Mouse (Mus musculus) liver, embryonic 16.5 days (tissue): ENCODE results near the gene Dnah9. TPM values are rescaled to one million over a fixed set of nuclear protein-coding genes. Genes with fewer than 3 reads are reported as not detected.

Experiments used
- ATAC-seq: fragments of 200-750 bp; cut with Nextera tagmentation; 2 replicates; pipeline ENCODE4 v1.8.0; 2017; ENCODE audit warnings: low read depth, mild to moderate bottlenecking, moderate number of reproducible peaks, moderate library complexity
- H3K27ac ChIP-seq: fragments of 300-500 bp; sonication (generic); 2 replicates; pipeline ENCODE4 v1.5.1; 2014; ENCODE audit warnings: mild to moderate bottlenecking, low read length
- H3K27me3 ChIP-seq: fragments of 300-500 bp; sonication (generic); 2 replicates; pipeline ENCODE4 v1.6.1; 2014; ENCODE audit warnings: low read depth, low read length, mixed read lengths; ENCODE audit not compliant: control insufficient read depth, insufficient read depth
- H3K36me3 ChIP-seq: fragments of 300-500 bp; sonication (generic); 2 replicates; pipeline ENCODE4 v1.6.1; 2014; ENCODE audit warnings: mild to moderate bottlenecking; ENCODE audit not compliant: control insufficient read depth, insufficient read depth
- H3K4me1 ChIP-seq: fragments of 300-500 bp; sonication (generic); 2 replicates; pipeline ENCODE4 v1.6.1; 2014; ENCODE audit warnings: low read depth, low read length, mixed read lengths; ENCODE audit not compliant: control insufficient read depth
- H3K4me2 ChIP-seq: fragments of 300-500 bp; sonication (generic); 2 replicates; pipeline ENCODE4 v1.6.1; 2014; ENCODE audit warnings: low read depth, low read length, mixed read lengths
- H3K4me3 ChIP-seq: fragments of 300-500 bp; sonication (generic); 2 replicates; pipeline ENCODE4 v1.5.1; 2014; ENCODE audit warnings: low read depth, mild to moderate bottlenecking, low read length
- H3K9ac ChIP-seq: fragments of 300-500 bp; sonication (generic); 2 replicates; pipeline ENCODE4 v1.6.1; 2014; ENCODE audit warnings: low read depth, low read length
- H3K9me3 ChIP-seq: fragments of 300-500 bp; sonication (generic); replicated peaks from 2 replicates; pipeline ENCODE4 v1.6.1; 2016; ENCODE audit warnings: low read length; ENCODE audit not compliant: control insufficient read depth
- WGBS: fragments of 180-500 bp; shearing (Covaris S2); extraction: QIAGEN DNeasy Blood & Tissue Kit; methylation state at CpG from one replicate; pipeline ENCODE4 v1.1.7; 2014; ENCODE audit not compliant: insufficient replicate concordance; 5-methylcytosine and 5-hydroxymethylcytosine counted together
- polyA plus RNA-seq: library from polyadenylated mRNA; unstranded; fragments of >200 nt; fragmentation: Nextera tagmentation; extraction: Ambion mirVana; gene quantifications from 2 replicates; pipeline ENCODE4 v1.2.1, GENCODE M21; 2015

Dnah9 gene
- 0.01 TPM in 1 of 2 replicates, not detected in the other for polyA plus RNA-seq

DNA sequence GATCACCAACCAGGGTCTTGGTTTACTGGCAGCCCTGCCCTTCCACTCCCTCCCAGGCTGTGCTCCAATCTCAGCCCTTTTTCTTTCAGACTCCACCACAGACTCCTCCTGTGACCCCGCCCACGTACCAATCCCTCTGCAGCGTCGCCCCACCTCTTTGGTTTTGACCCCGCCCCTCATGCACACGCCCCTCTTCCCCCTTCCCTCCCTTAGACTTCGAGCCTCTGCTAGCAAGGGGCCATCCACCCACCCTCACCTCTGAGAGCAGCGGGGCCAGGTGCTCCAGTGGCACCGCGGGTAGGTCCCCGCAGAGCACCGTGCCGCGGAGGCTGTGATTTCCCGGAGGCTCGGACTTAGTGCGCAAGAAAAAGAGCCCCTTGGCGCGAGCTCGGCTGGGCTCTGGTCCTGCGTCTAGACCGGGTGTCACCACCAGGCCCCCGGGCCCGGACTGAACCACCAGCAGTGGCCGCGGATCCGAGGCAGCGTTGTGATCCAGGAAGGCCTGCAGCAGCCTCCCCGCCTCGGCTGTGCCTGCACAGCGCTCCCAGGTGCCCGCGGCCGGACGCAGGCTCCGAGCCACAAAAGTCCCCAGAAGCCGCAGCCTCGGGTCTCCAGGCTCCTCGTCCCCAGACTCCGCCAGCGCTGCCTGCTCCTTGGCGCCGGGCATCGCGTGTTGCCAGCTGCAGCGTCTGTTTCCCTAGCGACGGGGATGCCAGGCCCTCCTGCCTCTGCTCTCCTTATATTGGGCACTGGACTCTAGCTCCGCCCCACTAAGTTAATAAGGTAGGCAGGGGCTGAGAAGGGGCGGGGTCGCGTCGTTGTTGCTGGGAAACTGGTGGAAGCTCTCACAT lies at the start of gene Dnah9:
TSS of gene Dnah9 (minus strand) at position 751 of the 851 bp plus-strand sequence.
- Histone ChIP-seq H3K36me3 (no peaks in the 10 kb centered on the region), H3K9me3 (no peaks in the 10 kb centered on the region), H3K4me2 (peak within 1 kb of the TSS; percentile 60), H3K9ac (no peak within 1 kb of the TSS), H3K27me3 (peaks cover 6% of the 10 kb centered on the region; the same call in 1 of the 2 replicates), H3K27ac (no peak within 1 kb of the TSS), H3K4me3 (peak within 1 kb of the TSS; percentile 43), H3K4me1 (no peaks in the 10 kb centered on the region)
- ATAC-seq: peak; percentile 53
- under 1% methylated on average over 51 of the region's 53 CpGs for WGBS

DNA sequence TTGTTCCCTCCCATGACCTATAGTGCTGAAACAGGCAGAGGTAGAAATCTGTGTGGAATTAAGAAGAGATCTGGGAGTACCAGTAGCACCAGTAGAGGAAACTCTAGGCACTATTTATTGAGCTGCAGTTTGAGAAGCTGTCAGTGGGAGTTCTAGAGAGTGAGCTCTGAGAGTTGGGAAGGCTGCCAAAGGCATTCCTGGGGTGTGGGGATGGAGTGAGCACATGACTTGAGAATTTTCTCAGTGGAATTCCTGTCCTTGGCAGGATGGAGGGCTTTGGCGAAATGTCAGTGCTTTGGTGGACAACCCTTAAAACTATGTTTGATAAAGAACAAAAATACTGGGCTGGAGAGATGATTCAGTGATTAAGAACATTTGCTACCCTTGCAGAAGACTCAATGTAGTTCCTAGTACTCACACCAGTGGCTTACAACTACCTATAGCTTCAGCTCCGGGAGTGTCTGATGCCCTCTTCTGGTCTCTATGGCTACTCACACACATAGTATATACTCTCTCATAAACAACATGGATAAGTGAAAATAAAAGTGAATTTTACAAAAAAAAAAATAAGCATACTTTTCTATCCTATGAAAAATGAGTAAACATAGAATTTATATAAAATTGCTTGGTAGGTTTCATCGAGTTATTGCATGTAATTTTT lies 20.4 kb upstream of the Dnah9 start:
- Histone ChIP-seq H3K27ac (no peak overlapping the region), H3K36me3 (no peaks in the 10 kb centered on the region), H3K4me2 (no peak overlapping the region), H3K9ac (no peak overlapping the region), H3K9me3 (no peaks in the 10 kb centered on the region; the same call in 1 of the 2 replicates), H3K27me3 (no peaks in the 10 kb centered on the region), H3K4me1 (no peaks in the 10 kb centered on the region), H3K4me3 (no peak overlapping the region)
- no peak for ATAC-seq
- WGBS: 55% methylated on average over 3 of the region's 3 CpGs

DNA sequence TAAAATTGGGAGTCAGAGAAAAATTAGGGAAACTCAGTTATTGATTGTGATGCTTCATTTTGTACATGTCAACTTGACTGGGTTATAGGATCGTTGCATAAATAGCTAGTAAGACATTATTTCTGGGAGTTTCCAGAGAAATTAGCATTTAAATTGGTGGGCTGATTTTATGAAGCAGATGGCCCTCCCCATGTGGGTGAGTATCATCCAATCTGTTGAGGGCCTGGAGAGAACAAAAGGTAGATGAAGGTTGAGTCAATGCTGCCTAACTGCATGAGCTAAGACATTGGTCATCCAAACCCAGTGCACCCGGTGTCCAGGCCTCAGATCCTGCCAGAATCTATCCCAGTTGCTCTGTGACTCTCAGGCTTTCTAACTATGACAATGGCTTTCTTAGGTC lies 19.8 kb upstream of the Dnah9 start:
- ATAC-seq: no peak
- 60% methylated on average over 2 of the region's 2 CpGs for WGBS

DNA sequence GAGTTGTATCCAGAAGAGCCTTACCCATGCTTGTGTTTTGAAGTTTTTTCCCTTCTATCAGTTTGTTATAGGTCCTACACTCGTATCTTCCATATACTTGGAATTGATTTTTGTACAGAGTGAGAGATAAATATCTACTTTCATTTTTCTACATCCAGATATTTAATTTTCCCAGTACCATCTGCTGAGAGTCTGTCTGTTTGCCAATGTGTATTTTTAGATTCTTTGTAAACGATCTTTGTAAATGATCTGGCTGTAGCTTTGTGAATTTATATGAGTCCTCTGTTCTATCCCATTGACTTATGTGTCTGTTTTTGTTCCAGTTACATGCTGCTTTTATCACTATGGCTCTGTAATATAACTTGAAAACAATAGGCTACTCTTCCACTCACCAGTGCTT lies 9.4 kb upstream of the Dnah9 start:
- H3K9ac ChIP-seq: no peak overlapping the region
- no peaks in the 10 kb centered on the region for H3K9me3 ChIP-seq
- no peaks in the 10 kb centered on the region for H3K27me3 ChIP-seq
- no peak for ATAC-seq
- H3K4me1 ChIP-seq: no peaks in the 10 kb centered on the region
- no peak overlapping the region for H3K4me2 ChIP-seq
- no peak overlapping the region for H3K27ac ChIP-seq
- no peaks in the 10 kb centered on the region for H3K36me3 ChIP-seq
- WGBS: 46% methylated on average over 2 of the region's 2 CpGs
- H3K4me3 ChIP-seq: no peak overlapping the region

More for the DNA sequence above, 19.8 kb upstream of the Dnah9 start:
- Histone ChIP-seq H3K9ac (no peak overlapping the region), H3K27ac (no peak overlapping the region), H3K4me1 (no peaks in the 10 kb centered on the region), H3K4me3 (no peak overlapping the region), H3K9me3 (no peaks in the 10 kb centered on the region; the same call in 1 of the 2 replicates), H3K4me2 (no peak overlapping the region), H3K36me3 (no peaks in the 10 kb centered on the region), H3K27me3 (no peaks in the 10 kb centered on the region)

DNA sequence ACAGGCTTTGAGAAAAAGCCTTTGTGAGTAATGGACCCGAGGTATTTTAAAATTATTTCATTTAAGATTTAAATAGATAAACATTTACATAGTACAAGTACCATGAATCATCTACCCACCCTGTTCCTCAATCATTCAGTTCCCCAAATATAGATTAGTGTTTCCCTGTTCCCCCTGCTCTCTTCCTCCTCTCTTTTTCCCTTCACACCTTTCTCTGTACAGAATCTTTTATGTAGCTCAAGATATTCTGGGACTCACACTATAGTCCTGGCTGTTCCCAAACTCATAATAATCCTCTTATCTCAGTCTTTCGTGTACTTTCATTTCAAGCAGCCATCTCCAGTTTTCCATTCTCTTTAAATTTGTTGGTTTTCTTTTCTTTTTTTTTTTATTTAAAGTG lies 4.3 kb downstream of the Dnah9 start:
- H3K4me1 ChIP-seq: no peaks in the 10 kb centered on the region
- H3K27ac ChIP-seq: no peak overlapping the region
- H3K27me3 ChIP-seq: peaks cover 6% of the 10 kb centered on the region; the same call in 1 of the 2 replicates
- ATAC-seq: no peak
- H3K4me2 ChIP-seq: no peak overlapping the region
- H3K9ac ChIP-seq: no peak overlapping the region
- H3K9me3 ChIP-seq: no peaks in the 10 kb centered on the region
- H3K36me3 ChIP-seq: no peaks in the 10 kb centered on the region
- WGBS: 41% methylated on average over 2 of the region's 2 CpGs
- H3K4me3 ChIP-seq: no peak overlapping the region

DNA sequence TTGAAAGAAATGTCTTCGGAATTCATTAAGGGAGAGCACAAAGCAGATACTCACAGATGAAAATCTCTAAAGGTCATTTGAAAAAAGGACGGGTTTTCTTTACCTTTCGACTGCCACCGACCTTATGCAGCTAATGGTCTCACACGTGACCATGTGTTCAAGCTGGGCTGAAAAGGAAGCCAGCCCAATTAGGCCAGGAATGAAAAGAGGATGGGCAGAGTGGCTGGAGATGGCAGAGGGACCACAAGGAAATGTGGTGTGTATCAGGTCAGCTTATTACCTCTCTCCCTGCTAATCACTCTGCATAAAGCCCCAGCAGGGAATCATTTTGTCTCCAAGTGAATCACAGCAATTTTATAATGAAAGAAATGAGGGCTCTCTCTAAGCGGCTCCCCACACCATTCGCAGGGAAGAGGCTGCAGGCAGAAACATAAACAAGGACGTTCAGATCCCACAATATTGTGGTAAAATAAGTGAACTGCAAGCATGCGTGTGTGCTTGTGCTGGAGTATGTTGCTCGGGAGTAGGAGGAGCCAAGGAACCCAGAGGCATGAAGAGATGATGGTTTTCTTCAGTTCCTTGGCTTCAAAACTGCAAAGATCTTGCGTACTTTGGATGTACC lies 27.6 kb downstream of the Dnah9 start:
- no peak overlapping the region for H3K4me2 ChIP-seq
- no peaks in the 10 kb centered on the region for H3K36me3 ChIP-seq
- no peaks in the 10 kb centered on the region for H3K9me3 ChIP-seq
- H3K27ac ChIP-seq: no peak overlapping the region
- H3K4me3 ChIP-seq: no peak overlapping the region
- WGBS: 50% methylated on average over 11 of the region's 11 CpGs
- H3K9ac ChIP-seq: no peak overlapping the region
- no peak for ATAC-seq
- H3K27me3 ChIP-seq: no peaks in the 10 kb centered on the region
- H3K4me1 ChIP-seq: no peaks in the 10 kb centered on the region

DNA sequence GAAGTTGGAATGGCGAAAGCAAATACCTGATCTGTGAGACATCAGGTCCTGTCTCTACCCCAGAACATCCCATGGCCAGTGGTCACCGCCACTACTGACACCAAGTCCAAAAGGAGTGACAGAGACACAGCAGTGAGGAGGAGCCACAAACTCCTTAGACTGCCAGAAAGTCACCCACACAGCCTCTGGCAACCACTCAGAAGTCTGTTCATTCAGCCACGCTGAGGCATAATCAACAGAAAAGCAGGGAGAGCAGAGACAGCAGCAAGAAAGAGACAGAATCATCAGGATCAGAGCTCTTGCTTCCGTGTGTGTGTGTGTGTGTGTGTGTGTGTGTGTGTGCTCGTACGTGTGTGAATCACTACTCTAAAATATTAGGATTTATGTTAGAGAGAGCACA lies 33.5 kb downstream of the Dnah9 start:
- no peaks in the 10 kb centered on the region for H3K27me3 ChIP-seq
- no peaks in the 10 kb centered on the region for H3K9me3 ChIP-seq
- H3K4me3 ChIP-seq: no peak overlapping the region
- H3K36me3 ChIP-seq: no peaks in the 10 kb centered on the region
- no peaks in the 10 kb centered on the region for H3K4me1 ChIP-seq
- H3K27ac ChIP-seq: no peak overlapping the region
- ATAC-seq: no peak
- WGBS: 67% methylated on average over 6 of the region's 6 CpGs
- no peak overlapping the region for H3K9ac ChIP-seq
- no peak overlapping the region for H3K4me2 ChIP-seq

DNA sequence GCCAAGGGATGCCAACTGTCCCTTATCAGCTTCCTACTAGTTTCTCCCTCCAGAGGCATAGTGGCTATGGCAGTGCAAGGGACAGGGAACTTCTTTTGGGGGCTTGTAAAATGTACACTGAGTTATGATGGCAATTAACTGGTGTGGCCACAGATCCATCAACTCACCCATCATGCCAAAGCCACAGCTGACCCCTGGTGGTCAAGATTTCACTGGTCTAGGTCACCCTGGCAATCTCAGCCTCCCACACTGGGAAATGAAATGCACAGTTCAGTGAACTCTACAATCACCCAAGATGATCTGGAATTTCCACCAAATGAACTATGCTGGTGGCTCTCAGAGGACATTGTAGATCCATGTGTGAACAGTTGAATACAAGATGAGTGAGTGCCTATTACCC lies 42.2 kb downstream of the Dnah9 start:
- no peak for ATAC-seq
- H3K27ac ChIP-seq: no peak overlapping the region
- H3K4me1 ChIP-seq: no peaks in the 10 kb centered on the region
- no peak overlapping the region for H3K9ac ChIP-seq
- H3K36me3 ChIP-seq: no peaks in the 10 kb centered on the region
- H3K4me2 ChIP-seq: no peak overlapping the region
- no peak overlapping the region for H3K4me3 ChIP-seq
- no peaks in the 10 kb centered on the region for H3K9me3 ChIP-seq
- H3K27me3 ChIP-seq: no peaks in the 10 kb centered on the region

DNA sequence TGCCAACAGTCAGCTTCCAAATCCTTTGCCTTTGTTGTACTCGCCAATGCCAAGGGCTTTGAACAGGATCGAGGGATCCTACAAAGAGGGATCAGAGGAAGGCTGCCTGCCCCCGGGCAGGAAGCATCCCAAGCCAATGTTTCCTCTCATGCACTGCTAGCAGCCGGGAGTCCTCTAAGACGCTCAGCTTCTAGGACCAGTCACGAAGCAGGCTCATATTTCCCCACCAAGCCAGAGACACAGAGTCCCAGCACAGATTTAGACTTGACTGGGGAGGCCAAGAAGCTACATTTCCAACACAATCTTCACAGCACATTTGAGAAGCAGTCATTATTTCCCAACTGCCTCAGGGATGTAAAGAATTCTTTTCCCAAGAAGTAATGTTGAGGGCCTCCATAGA lies 43.9 kb downstream of the Dnah9 start:
- H3K4me2 ChIP-seq: no peak overlapping the region
- H3K4me1 ChIP-seq: no peaks in the 10 kb centered on the region
- no peak overlapping the region for H3K27ac ChIP-seq
- no peaks in the 10 kb centered on the region for H3K27me3 ChIP-seq
- no peak overlapping the region for H3K4me3 ChIP-seq
- H3K36me3 ChIP-seq: no peaks in the 10 kb centered on the region
- no peaks in the 10 kb centered on the region for H3K9me3 ChIP-seq
- 30% methylated on average over 6 of the region's 6 CpGs for WGBS
- no peak overlapping the region for H3K9ac ChIP-seq
- ATAC-seq: no peak
